Mouse (Mus musculus): Measurements from ENCODE around the gene Zim1. TPM values are rescaled to one million over a fixed set of nuclear protein-coding genes. Genes with fewer than 3 reads are reported as not detected.

Gene Zim1
- polyA plus RNA-seq, 1 experiment from 2014 or later = 12.7 TPM

GRCm38 (mm10) chr7:6651221-6651620 lies 45.0 kb downstream of the Zim1 start:
- Histone ChIP-seq H3K9ac (no peak overlapping the region), H3K36me3 (no peaks in the 10 kb centered on the region), H3K4me3 (no peak overlapping the region), H3K27me3 (replicated peaks) (no peaks in the 10 kb centered on the region), H3K9me3 (replicated peaks) (peaks cover 6% of the 10 kb centered on the region), H3K4me2 (no peak overlapping the region), H3K27ac (ENCODE audit: poor library complexity, severe bottlenecking) (no peak overlapping the region), H3K4me1 (replicated peaks) (no peaks in the 10 kb centered on the region)
- 71% methylated on average over 7 of the region's 7 CpGs for WGBS
- no peak for ATAC-seq (ENCODE audit: insufficient number of reproducible peaks, low FRiP score)

- H3K4me1 ChIP-seq (replicated peaks) = no peaks in the 10 kb centered on the region
- ATAC-seq (ENCODE audit: insufficient number of reproducible peaks, low FRiP score) = no peak
- H3K4me2 ChIP-seq = no peak overlapping the region
- H3K27me3 ChIP-seq (replicated peaks) = no peaks in the 10 kb centered on the region
- 86% methylated on average over 9 of the region's 9 CpGs for WGBS
- 0 out of 2 replicates have a peak, but pooled peaks cover under 1% of the 10 kb centered on the region for H3K9me3 ChIP-seq (replicated peaks)
- no peak overlapping the region for H3K27ac ChIP-seq (ENCODE audit: poor library complexity, severe bottlenecking)
- no peak overlapping the region for H3K9ac ChIP-seq
- H3K4me3 ChIP-seq = no peak overlapping the region
- no peaks in the 10 kb centered on the region for H3K36me3 ChIP-seq
These were observed 45.7 kb downstream of the Zim1 start for GRCm38 (mm10) chr7:6650526-6650925.

GRCm38 (mm10) chr7:6645821-6646220 lies 50.4 kb downstream of the Zim1 start:
- ATAC-seq (ENCODE audit: insufficient number of reproducible peaks, low FRiP score) = no peak
- peaks cover 7% of the 10 kb centered on the region for H3K9me3 ChIP-seq (replicated peaks)
- H3K4me2 ChIP-seq = no peak overlapping the region
- no peaks in the 10 kb centered on the region for H3K36me3 ChIP-seq
- WGBS = 79% methylated on average over 3 of the region's 3 CpGs
- no peak overlapping the region for H3K4me3 ChIP-seq
- H3K4me1 ChIP-seq (replicated peaks) = no peaks in the 10 kb centered on the region
- no peak overlapping the region for H3K27ac ChIP-seq (ENCODE audit: poor library complexity, severe bottlenecking)
- H3K27me3 ChIP-seq (replicated peaks) = no peaks in the 10 kb centered on the region
- no peak overlapping the region for H3K9ac ChIP-seq

DNA sequence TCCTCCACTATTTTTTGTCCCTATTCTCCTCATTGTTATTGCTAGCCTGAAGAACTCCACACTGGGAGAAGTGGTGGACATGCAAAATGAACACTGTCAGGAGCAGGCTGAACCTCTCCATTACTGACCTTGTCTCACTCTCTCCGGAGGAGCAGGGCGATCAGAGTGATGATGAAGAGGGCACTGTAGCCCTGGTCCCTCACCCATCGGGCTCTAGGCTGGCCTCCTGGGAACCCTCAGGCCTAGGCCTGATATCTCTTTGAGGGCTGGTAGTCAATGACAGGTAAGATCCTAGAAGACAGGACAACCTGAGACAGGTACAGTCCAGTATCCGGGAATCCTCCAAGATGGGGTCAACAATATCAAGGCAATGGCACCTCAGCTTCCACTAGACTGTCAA lies 58.2 kb downstream of the Zim1 start:
- Histone ChIP-seq H3K27ac (ENCODE audit: poor library complexity, severe bottlenecking) (no peak overlapping the region), H3K4me2 (no peak overlapping the region), H3K9me3 (replicated peaks) (peaks cover 18% of the 10 kb centered on the region), H3K4me1 (replicated peaks) (no peaks in the 10 kb centered on the region), H3K9ac (no peak overlapping the region), H3K4me3 (no peak overlapping the region), H3K27me3 (replicated peaks) (no peaks in the 10 kb centered on the region), H3K36me3 (no peaks in the 10 kb centered on the region)
- ATAC-seq (ENCODE audit: insufficient number of reproducible peaks, low FRiP score) = no peak
- WGBS = 90% methylated on average over 4 of the region's 4 CpGs

DNA sequence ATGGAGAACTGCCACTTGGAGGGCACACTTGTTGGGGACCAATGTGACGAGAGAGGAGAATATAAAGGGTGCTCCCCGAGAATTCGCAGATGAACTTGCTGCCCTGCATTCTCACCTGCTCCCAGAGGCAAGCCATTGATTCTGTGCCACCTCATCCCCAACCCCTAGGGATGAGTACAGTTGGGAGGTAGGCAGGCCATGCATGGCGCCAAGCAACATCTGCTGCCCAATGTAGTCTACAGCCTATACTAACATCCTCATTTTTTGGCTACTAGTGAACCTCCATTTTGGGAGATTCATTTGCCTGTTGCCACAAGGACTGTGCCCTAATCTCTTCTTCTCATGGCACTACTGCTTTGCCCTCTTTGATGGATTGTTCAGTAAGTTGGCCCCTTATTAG lies 59.5 kb downstream of the Zim1 start:
- 72% methylated on average over 4 of the region's 4 CpGs for WGBS
- no peak overlapping the region for H3K4me2 ChIP-seq
- no peaks in the 10 kb centered on the region for H3K27me3 ChIP-seq (replicated peaks)
- no peak for ATAC-seq (ENCODE audit: insufficient number of reproducible peaks, low FRiP score)
- no peak overlapping the region for H3K9ac ChIP-seq
- H3K4me3 ChIP-seq = no peak overlapping the region
- H3K9me3 ChIP-seq (replicated peaks) = peaks cover 18% of the 10 kb centered on the region
- no peaks in the 10 kb centered on the region for H3K4me1 ChIP-seq (replicated peaks)
- no peaks in the 10 kb centered on the region for H3K36me3 ChIP-seq
- no peak overlapping the region for H3K27ac ChIP-seq (ENCODE audit: poor library complexity, severe bottlenecking)

DNA sequence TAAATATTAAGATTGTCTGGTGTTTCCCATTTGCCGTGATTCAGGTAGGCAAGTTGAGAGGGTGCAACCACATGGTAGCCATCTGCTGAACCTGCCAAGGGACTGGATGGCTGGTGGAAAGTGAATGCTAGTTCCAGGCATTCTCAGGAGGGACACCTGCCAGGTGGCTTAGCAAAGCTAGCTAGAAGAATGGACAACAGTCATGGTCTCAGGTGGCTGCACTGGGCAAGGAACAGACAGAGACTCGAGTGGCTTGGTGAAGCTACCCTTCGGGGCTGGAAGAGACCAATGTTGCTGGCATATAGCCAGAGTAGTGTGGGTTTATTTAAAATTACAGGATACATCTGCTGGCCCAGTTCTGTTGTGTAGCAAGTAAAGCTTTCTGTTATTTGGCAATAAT lies 60.4 kb downstream of the Zim1 start:
- ATAC-seq (ENCODE audit: insufficient number of reproducible peaks, low FRiP score) = no peak
- H3K27ac ChIP-seq (ENCODE audit: poor library complexity, severe bottlenecking) = no peak overlapping the region
- H3K36me3 ChIP-seq = no peaks in the 10 kb centered on the region
- H3K4me3 ChIP-seq = no peak overlapping the region
- no peaks in the 10 kb centered on the region for H3K27me3 ChIP-seq (replicated peaks)
- H3K9me3 ChIP-seq (replicated peaks) = peaks cover 12% of the 10 kb centered on the region
- 70% methylated on average over 3 of the region's 3 CpGs for WGBS
- no peaks in the 10 kb centered on the region for H3K4me1 ChIP-seq (replicated peaks)
- no peak overlapping the region for H3K4me2 ChIP-seq
- H3K9ac ChIP-seq = no peak overlapping the region

Other genes starting within 250 kb of the Zim1 start
- not detected in 2 replicates for gene Olfr1336, start 240.3 kb downstream of the Zim1 start, polyA plus RNA-seq (2016; fragmentation: Nextera tagmentation; extraction: Ambion mirVana)
- gene Olfr1346, start 229.3 kb downstream of the Zim1 start, polyA plus RNA-seq (2016; fragmentation: Nextera tagmentation; extraction: Ambion mirVana) = not detected in 2 replicates
- gene Olfr5, start 209.5 kb downstream of the Zim1 start, polyA plus RNA-seq (2016; fragmentation: Nextera tagmentation; extraction: Ambion mirVana) = not detected in 2 replicates
- not detected in 2 replicates for gene Olfr1347, start 196.7 kb downstream of the Zim1 start, polyA plus RNA-seq (2016; fragmentation: Nextera tagmentation; extraction: Ambion mirVana)
- gene Olfr1348, start 187.7 kb downstream of the Zim1 start, polyA plus RNA-seq (2016; fragmentation: Nextera tagmentation; extraction: Ambion mirVana) = not detected in 2 replicates
- gene Olfr1349, start 173.5 kb downstream of the Zim1 start, polyA plus RNA-seq (2016; fragmentation: Nextera tagmentation; extraction: Ambion mirVana) = not detected in 2 replicates
- gene Olfr1350, start 131.6 kb downstream of the Zim1 start, polyA plus RNA-seq (2016; fragmentation: Nextera tagmentation; extraction: Ambion mirVana) = not detected in 2 replicates
- gene Peg3, start 34.0 kb upstream of the Zim1 start, polyA plus RNA-seq (2016; fragmentation: Nextera tagmentation; extraction: Ambion mirVana) = 191 and 195 TPM in 2 replicates
- gene Usp29, start 34.1 kb upstream of the Zim1 start, polyA plus RNA-seq (2016; fragmentation: Nextera tagmentation; extraction: Ambion mirVana) = 9.8 and 10.3 TPM in 2 replicates